ENCODE assay signal across 8 mouse cellular contexts in genomic region chr12:113075486-113075885, GRCm38 (mm10). TPM values are rescaled to one million over a fixed set of nuclear protein-coding genes. Genes with fewer than 3 reads are reported as not detected.
DNase-seq lines count a peak whose midpoint lies in the region; ATAC-seq lines count a peak whose summit lies in the region.

No protein-coding gene starts in this region.

- no peaks in the 10 kb centered on the region for H3K9me3 ChIP-seq in heart, embryonic 12.5 days (replicated peaks)
- no peaks in the 10 kb centered on the region for H3K9me3 ChIP-seq in embryonic facial prominence, embryonic 13.5 days
- H3K9me3 ChIP-seq in hindbrain, embryonic 16.5 days (ENCODE audit: control insufficient read depth, low read length): no peaks in the 10 kb centered on the region
- H3K9me3 ChIP-seq in midbrain, embryonic 14.5 days (ENCODE audit: control insufficient read depth, low read length): no peaks in the 10 kb centered on the region

- WGBS in heart, embryonic 12.5 days: 53% methylated on average over 6 of the region's 6 CpGs
- 57% methylated on average over 6 of the region's 6 CpGs for WGBS in embryonic facial prominence, embryonic 13.5 days
- 56% methylated on average over 6 of the region's 6 CpGs for WGBS in hindbrain, embryonic 16.5 days
- 59% methylated on average over 6 of the region's 6 CpGs for WGBS in midbrain, embryonic 14.5 days

- peak overlapping the region; percentile 92 for H3K4me2 ChIP-seq in heart, embryonic 12.5 days
- peak overlapping the region; percentile 95 for H3K4me2 ChIP-seq in embryonic facial prominence, embryonic 13.5 days
- H3K4me2 ChIP-seq in hindbrain, embryonic 16.5 days (ENCODE audit: low read length): peak overlapping the region; percentile 90
- H3K4me2 ChIP-seq in midbrain, embryonic 14.5 days (ENCODE audit: low read length): peak overlapping the region; percentile 87

- H3K4me1 ChIP-seq in heart, embryonic 12.5 days (replicated peaks): peaks cover 21% of the 10 kb centered on the region
- peaks cover 19% of the 10 kb centered on the region for H3K4me1 ChIP-seq in embryonic facial prominence, embryonic 13.5 days
- H3K4me1 ChIP-seq in hindbrain, embryonic 16.5 days (ENCODE audit: control insufficient read depth, insufficient read depth, low read depth, low read length): peaks cover 18% of the 10 kb centered on the region
- H3K4me1 ChIP-seq in midbrain, embryonic 14.5 days (ENCODE audit: control insufficient read depth, insufficient read depth, low read length): peaks cover 22% of the 10 kb centered on the region

- no peak overlapping the region for H3K27ac ChIP-seq in heart, embryonic 12.5 days (ENCODE audit: poor library complexity, severe bottlenecking)
- no peak overlapping the region for H3K27ac ChIP-seq in embryonic facial prominence, embryonic 13.5 days
- peak overlapping the region; percentile 33; the same call in 1 of the 2 replicates for H3K27ac ChIP-seq in hindbrain, embryonic 16.5 days (ENCODE audit: low read depth, low read length)
- H3K27ac ChIP-seq in midbrain, embryonic 14.5 days (replicated peaks; ENCODE audit: low read depth, low read length): peak overlapping the region; percentile 95

- H3K36me3 ChIP-seq in heart, embryonic 12.5 days: peaks cover 18% of the 10 kb centered on the region
- H3K36me3 ChIP-seq in embryonic facial prominence, embryonic 13.5 days: peaks cover 16% of the 10 kb centered on the region
- H3K36me3 ChIP-seq in hindbrain, embryonic 16.5 days (ENCODE audit: control insufficient read depth, insufficient read depth, low read length): peaks cover 14% of the 10 kb centered on the region
- peaks cover 16% of the 10 kb centered on the region for H3K36me3 ChIP-seq in midbrain, embryonic 14.5 days (ENCODE audit: control insufficient read depth, insufficient read depth, low read length)

- DNase-seq in heart, adult 18-20 months: no peak
- DNase-seq in midbrain, embryonic 14.5 days: no peak
- DNase-seq in gastrocnemius, postnatal 36 days: no peak
- no peak for DNase-seq in gastrocnemius, postnatal 14 days
- DNase-seq in thymus, postnatal 14 days: no peak

- no peak for ATAC-seq in heart, embryonic 12.5 days (ENCODE audit: insufficient number of reproducible peaks, low FRiP score)
- no peak for ATAC-seq in embryonic facial prominence, embryonic 13.5 days (ENCODE audit: insufficient number of reproducible peaks, insufficient read depth, low FRiP score, low TSS enrichment, low read depth)
- peak; percentile 2; the same call in 1 of the 2 replicates for ATAC-seq in hindbrain, embryonic 16.5 days
- ATAC-seq in midbrain, embryonic 14.5 days (ENCODE audit: low FRiP score, low TSS enrichment): no peak

- no peak overlapping the region for H3K9ac ChIP-seq in heart, embryonic 12.5 days
- H3K9ac ChIP-seq in embryonic facial prominence, embryonic 13.5 days: peak overlapping the region; percentile 75; the same call in 1 of the 2 replicates
- peak overlapping the region; percentile 69; the same call in 1 of the 2 replicates for H3K9ac ChIP-seq in hindbrain, embryonic 16.5 days (ENCODE audit: low read depth, low read length)
- peak overlapping the region; percentile 69 for H3K9ac ChIP-seq in midbrain, embryonic 14.5 days (replicated peaks; ENCODE audit: low read length)

- intact Hi-C loops in gastrocnemius, postnatal 36 days (cut with DNase I): loop anchor here (10.0 kb wide), 1 partner anchor 71 kb away; the partner anchor contains the start of gene Brf1
- intact Hi-C loops in gastrocnemius, postnatal 14 days (cut with DNase I; ENCODE audit: low total_unique reads): no loop called here

- H3K27me3 ChIP-seq in heart, embryonic 12.5 days (replicated peaks): no peaks in the 10 kb centered on the region
- H3K27me3 ChIP-seq in embryonic facial prominence, embryonic 13.5 days: no peaks in the 10 kb centered on the region
- no peaks in the 10 kb centered on the region for H3K27me3 ChIP-seq in hindbrain, embryonic 16.5 days (replicated peaks; ENCODE audit: control insufficient read depth, insufficient read depth, low read length)
- H3K27me3 ChIP-seq in midbrain, embryonic 14.5 days (ENCODE audit: control insufficient read depth, insufficient read depth, low read length): no peaks in the 10 kb centered on the region

- no peak overlapping the region for H3K4me3 ChIP-seq in heart, embryonic 12.5 days
- H3K4me3 ChIP-seq in embryonic facial prominence, embryonic 13.5 days: peak overlapping the region; percentile 51
- no peak overlapping the region for H3K4me3 ChIP-seq in hindbrain, embryonic 16.5 days (ENCODE audit: low read length)
- peak overlapping the region; percentile 39; the same call in 1 of the 2 replicates for H3K4me3 ChIP-seq in midbrain, embryonic 14.5 days (replicated peaks; ENCODE audit: low read depth, low read length)

RNA-seq across cellular contexts. Expression of gene Tex22, which starts 1.2 kb away (rescaled TPM):
- polyA plus RNA-seq in heart, embryonic 12.5 days (2016; fragmentation: Nextera tagmentation; extraction: Ambion mirVana): not detected in 2 replicates
- total RNA-seq in heart, adult 18-20 months (2021): not detected
- polyA plus RNA-seq in embryonic facial prominence, embryonic 13.5 days (2015; fragmentation: Nextera tagmentation; extraction: Ambion mirVana): not detected in 2 replicates
- not detected in 2 replicates for polyA plus RNA-seq in hindbrain, embryonic 16.5 days (2015; fragmentation: Nextera tagmentation; extraction: Ambion mirVana)
- polyA plus RNA-seq in midbrain, embryonic 14.5 days (2014; fragmentation: Nextera tagmentation; extraction: Ambion mirVana): 0.43 TPM in 1 of 2 replicates, not detected in the other
- under 1 TPM; 0.22 to 0.31 TPM for total RNA-seq in gastrocnemius, postnatal 36 days (2021)
- total RNA-seq in gastrocnemius, postnatal 14 days (2021): under 1 TPM in 1 of 2 experiments, not detected in 1; 0.27 TPM

RNA-seq across cellular contexts. Expression of gene Mta1, which starts 22.6 kb away (rescaled TPM):
- polyA plus RNA-seq in heart, embryonic 12.5 days (2016; fragmentation: Nextera tagmentation; extraction: Ambion mirVana): 11.3 and 11.4 TPM in 2 replicates
- 10 to 100 TPM; 43.9 to 46.2 TPM for total RNA-seq in heart, adult 18-20 months (2021)
- polyA plus RNA-seq in embryonic facial prominence, embryonic 13.5 days (2015; fragmentation: Nextera tagmentation; extraction: Ambion mirVana): 18.5 and 18.6 TPM in 2 replicates
- polyA plus RNA-seq in hindbrain, embryonic 16.5 days (2015; fragmentation: Nextera tagmentation; extraction: Ambion mirVana): 13.4 and 14.6 TPM in 2 replicates
- 20.8 and 22.0 TPM in 2 replicates for polyA plus RNA-seq in midbrain, embryonic 14.5 days (2014; fragmentation: Nextera tagmentation; extraction: Ambion mirVana)
- total RNA-seq in gastrocnemius, postnatal 36 days (2021): 10 to 100 TPM; 32.3 to 36.1 TPM
- total RNA-seq in gastrocnemius, postnatal 14 days (2021): 10 to 100 TPM; 34.6 to 35.4 TPM

Comparison
In these comparisons a context has a peak if more than half of its experiments do, and no peak if none do; other contexts are left out.
1. H3K27ac ChIP-seq: peak in hindbrain, embryonic 16.5 days (single experiment) and midbrain, embryonic 14.5 days (single experiment); none in heart, embryonic 12.5 days (single experiment) and embryonic facial prominence, embryonic 13.5 days (single experiment).
2. H3K4me3 ChIP-seq: peak in embryonic facial prominence, embryonic 13.5 days (single experiment) and midbrain, embryonic 14.5 days (single experiment); none in heart, embryonic 12.5 days (single experiment) and hindbrain, embryonic 16.5 days (single experiment).
3. Peak in every context shown above with its lines, with median percentiles within 50 percentile points of each other: H3K4me2 ChIP-seq.